Mouse (Mus musculus): ENCODE data around the gene U2af2. TPM values are rescaled to one million over a fixed set of nuclear protein-coding genes. Genes with fewer than 3 reads are reported as not detected.

Gene U2af2
- 222 and 236 TPM in 2 replicates for polyA plus RNA-seq (2014; fragmentation: Nextera tagmentation; extraction: Ambion mirVana)

DNA sequence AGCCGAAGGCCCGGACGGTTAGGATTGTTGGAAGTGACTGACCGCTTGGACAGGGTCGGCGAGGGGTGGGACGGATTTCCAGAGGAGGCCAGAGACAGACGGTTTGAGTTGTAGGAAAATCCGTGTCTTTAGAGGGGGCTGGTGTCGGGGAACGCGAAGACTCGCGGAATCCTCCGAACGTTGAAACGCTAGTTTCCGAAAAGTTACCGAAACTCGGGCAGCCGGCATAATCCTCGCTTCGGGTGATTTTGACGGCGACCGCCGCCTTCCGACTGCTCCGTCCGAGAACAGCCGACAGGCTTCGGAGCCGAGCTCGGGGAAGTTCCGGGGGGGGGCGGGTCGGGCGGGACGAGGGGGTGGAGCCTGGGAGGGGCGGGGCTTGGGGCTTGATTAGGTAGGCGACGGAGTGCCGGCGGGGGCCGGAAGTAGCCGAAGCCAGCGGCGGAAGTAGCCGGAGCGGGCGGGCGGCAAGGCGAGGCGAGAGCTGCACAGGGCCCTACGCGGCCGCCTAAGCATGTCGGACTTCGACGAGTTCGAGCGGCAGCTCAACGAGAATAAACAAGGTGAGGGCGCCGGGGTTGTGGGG, at the start of gene U2af2:
Gene U2af2, plus strand, starts transcription at position 370 of the 586 bp plus-strand sequence.
- DNase-seq (ENCODE audit: low spot score), result peak; percentile 98
- WGBS, result under 1% methylated on average over 63 of the region's 65 CpGs
- H3K36me3 ChIP-seq (ENCODE audit: control insufficient read depth, insufficient read depth, low read length), result no peaks in the 10 kb centered on the region
- H3K4me3 ChIP-seq (ENCODE audit: low read depth, low read length), result peak within 1 kb of the TSS; percentile 64
- no peaks in the 10 kb centered on the region for H3K9me3 ChIP-seq (ENCODE audit: control insufficient read depth, low read length)
- H3K27me3 ChIP-seq (ENCODE audit: control insufficient read depth, insufficient read depth, low read length), result peaks cover 13% of the 10 kb centered on the region
- peak; percentile 86 for ATAC-seq (replicated peaks; ENCODE audit: low FRiP score)
- H3K27ac ChIP-seq (ENCODE audit: low read depth, low read length), result peak within 1 kb of the TSS; percentile 98
- H3K9ac ChIP-seq (ENCODE audit: low read length), result peak within 1 kb of the TSS; percentile 86
- peak within 1 kb of the TSS; percentile 88 for H3K4me2 ChIP-seq (ENCODE audit: low read depth, low read length, severe bottlenecking)
- H3K4me1 ChIP-seq (replicated peaks; ENCODE audit: control insufficient read depth, insufficient read depth, low read length), result peaks cover 15% of the 10 kb centered on the region

- Histone ChIP-seq H3K36me3 (ENCODE audit: control insufficient read depth, insufficient read depth, low read length) (peaks cover 31% of the 10 kb centered on the region), H3K9ac (ENCODE audit: low read length) (no peak overlapping the region; the same call in 1 of the 2 replicates), H3K27ac (ENCODE audit: low read depth, low read length) (no peak overlapping the region), H3K4me3 (ENCODE audit: low read depth, low read length) (peak overlapping the region; percentile 60; the same call in 1 of the 2 replicates), H3K27me3 (ENCODE audit: control insufficient read depth, insufficient read depth, low read length) (no peaks in the 10 kb centered on the region), H3K4me1 (replicated peaks; ENCODE audit: control insufficient read depth, insufficient read depth, low read length) (peaks cover 3% of the 10 kb centered on the region), H3K9me3 (ENCODE audit: control insufficient read depth, low read length) (no peaks in the 10 kb centered on the region), H3K4me2 (ENCODE audit: low read depth, low read length, severe bottlenecking) (peak overlapping the region; percentile 54; the same call in 1 of the 2 replicates)
- 92% methylated on average over 27 of the region's 27 CpGs for WGBS
- ATAC-seq (replicated peaks; ENCODE audit: low FRiP score) (no peak), DNase-seq (ENCODE audit: low spot score) (no peak)
Measured at GRCm38 (mm10) chr7:5012681-5013513, 49.0 kb upstream of the U2af2 start.

DNA sequence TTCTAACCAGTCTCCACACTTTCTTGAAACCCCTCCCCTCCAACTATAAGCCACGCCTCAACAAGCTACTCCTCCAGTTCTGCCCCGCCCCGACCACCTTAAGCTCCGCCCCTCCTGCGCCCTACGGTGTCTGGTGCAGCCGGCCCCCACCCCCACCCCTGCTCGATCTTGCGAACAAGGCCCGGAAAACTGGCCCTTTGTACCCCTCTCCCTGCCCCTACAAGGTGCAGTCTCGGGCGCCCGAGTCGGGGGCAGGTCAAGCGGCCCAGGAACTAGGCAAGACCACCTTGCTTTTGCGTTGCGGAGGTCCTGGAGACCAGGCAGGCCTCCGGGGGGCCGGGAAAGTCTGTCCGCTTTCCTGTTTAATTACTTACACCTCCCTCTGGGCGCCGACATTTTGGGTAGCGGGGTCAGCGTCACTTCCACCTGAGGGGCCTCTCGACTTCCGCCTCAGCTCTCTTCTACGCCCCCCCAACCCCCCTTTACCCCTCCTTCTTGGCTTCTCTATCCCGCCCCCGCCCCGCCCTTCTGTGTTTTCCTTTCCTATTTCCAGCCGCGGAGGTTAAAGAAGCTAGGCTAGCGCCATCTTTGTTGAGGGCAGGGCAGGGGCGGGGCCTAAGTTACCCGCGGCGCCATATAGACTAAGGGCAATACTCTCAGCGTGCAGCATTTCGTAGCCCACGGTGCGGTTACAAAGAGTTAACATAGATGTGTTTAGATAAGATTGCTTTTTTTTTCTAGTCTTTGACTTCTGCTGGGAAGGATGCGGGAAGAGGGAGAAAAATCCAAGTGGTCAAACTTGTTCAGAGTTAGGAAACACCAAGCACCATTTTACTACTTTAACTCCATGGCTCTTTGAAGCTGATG, 47.5 kb upstream of the U2af2 start, which contains the start of the genes Zfp524 and Fiz1:
Gene Zfp524, plus strand, starts transcription at position 165 of the 867 bp plus-strand sequence.
Gene Fiz1, minus strand, starts transcription at position 447 of the 867 bp plus-strand sequence.
- H3K4me3 ChIP-seq (ENCODE audit: low read depth, low read length), result peak within 1 kb of the TSS; percentile 60
- peak within 1 kb of the TSS; percentile 63 for H3K4me2 ChIP-seq (ENCODE audit: low read depth, low read length, severe bottlenecking)
- DNase-seq (ENCODE audit: low spot score) (peak; percentile 98), ATAC-seq (replicated peaks; ENCODE audit: low FRiP score) (peak; percentile 81)
- WGBS, result under 1% methylated on average over 42 of the region's 42 CpGs
- H3K9ac ChIP-seq (ENCODE audit: low read length), result peak within 1 kb of the TSS; percentile 84
- no peaks in the 10 kb centered on the region for H3K27me3 ChIP-seq (ENCODE audit: control insufficient read depth, insufficient read depth, low read length)
- H3K4me1 ChIP-seq (replicated peaks; ENCODE audit: control insufficient read depth, insufficient read depth, low read length), result peaks cover 3% of the 10 kb centered on the region
- peaks cover 18% of the 10 kb centered on the region for H3K36me3 ChIP-seq (ENCODE audit: control insufficient read depth, insufficient read depth, low read length)
- H3K27ac ChIP-seq (ENCODE audit: low read depth, low read length), result peak within 1 kb of the TSS; percentile 99
- H3K9me3 ChIP-seq (ENCODE audit: control insufficient read depth, low read length), result no peaks in the 10 kb centered on the region

DNA sequence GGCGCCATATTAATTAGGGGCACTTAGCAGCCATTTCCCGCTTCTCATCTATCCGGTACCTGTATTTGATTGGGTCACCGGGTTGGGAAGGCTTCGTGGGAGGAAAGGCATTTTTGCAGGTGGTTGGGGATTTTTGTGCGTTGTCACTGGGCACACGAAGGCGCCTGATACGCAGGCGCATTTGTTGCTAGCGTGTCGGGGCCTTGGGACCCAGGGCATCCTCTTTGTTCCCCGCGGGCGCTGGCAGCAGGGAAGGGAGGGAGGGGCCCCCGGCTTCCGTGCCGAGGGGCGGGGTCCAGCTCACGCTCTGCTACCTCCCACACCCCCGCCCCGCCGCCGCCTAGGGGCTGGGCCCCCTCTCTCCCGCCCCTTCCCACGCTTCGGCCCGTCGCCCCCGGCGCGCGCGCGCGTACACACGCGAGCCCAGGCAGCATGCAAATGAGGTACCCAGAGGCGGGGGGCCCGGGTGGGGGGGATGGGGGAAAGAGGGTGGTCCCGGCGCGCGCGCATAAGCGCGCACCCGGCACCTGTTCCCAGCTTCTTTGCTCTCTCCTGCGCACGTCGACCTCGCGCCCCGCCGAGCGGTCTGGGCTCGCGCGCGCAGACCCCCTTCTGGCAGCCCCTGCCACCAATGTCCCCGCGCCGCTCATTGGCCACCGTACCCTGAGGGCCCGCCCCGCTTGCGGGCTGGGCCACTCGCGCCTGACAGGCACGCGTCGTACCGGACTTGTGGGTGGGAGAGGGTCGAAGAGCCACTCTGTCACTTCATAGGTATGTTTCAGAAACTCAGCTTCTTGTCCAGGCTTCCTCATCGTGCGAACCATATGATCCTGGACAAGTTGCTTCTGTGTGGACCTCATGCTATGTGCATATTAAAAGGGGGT, 46.6 kb upstream of the U2af2 start, which contains the start of gene Gm44973:
Gene Gm44973, plus strand, starts transcription at position 379 of the 884 bp plus-strand sequence.
- peak; percentile 99 for DNase-seq (ENCODE audit: low spot score)
- WGBS, result under 1% methylated on average over 57 of the region's 76 CpGs
- H3K9ac ChIP-seq (ENCODE audit: low read length), result peak within 1 kb of the TSS; percentile 84
- peak; percentile 83 for ATAC-seq (replicated peaks; ENCODE audit: low FRiP score)
- peak within 1 kb of the TSS; percentile 63 for H3K4me2 ChIP-seq (ENCODE audit: low read depth, low read length, severe bottlenecking)
- H3K4me3 ChIP-seq (ENCODE audit: low read depth, low read length), result peak within 1 kb of the TSS; percentile 60
- no peaks in the 10 kb centered on the region for H3K27me3 ChIP-seq (ENCODE audit: control insufficient read depth, insufficient read depth, low read length)
- H3K9me3 ChIP-seq (ENCODE audit: control insufficient read depth, low read length), result no peaks in the 10 kb centered on the region
- H3K36me3 ChIP-seq (ENCODE audit: control insufficient read depth, insufficient read depth, low read length), result peaks cover 18% of the 10 kb centered on the region
- H3K4me1 ChIP-seq (replicated peaks; ENCODE audit: control insufficient read depth, insufficient read depth, low read length), result peaks cover 3% of the 10 kb centered on the region
- peak within 1 kb of the TSS; percentile 99 for H3K27ac ChIP-seq (ENCODE audit: low read depth, low read length)

DNA sequence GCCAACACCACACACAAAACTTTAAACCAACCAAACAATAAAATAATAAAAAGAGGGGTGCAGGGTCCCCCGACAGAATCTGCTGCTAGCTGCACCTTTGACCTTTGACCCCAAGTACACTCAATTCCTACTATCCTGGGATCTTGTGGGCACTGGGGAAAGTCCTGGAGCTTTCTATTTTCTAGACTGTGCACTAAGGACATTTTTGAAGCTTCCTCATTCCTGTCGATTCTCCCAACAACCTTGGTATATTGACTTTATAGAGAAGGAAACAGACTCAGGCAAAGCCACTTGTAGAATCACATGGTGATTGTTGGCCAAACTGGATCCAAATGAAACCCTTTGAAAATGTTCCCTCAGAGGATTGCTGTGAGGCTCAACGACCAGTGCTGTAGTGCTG, 45.9 kb upstream of the U2af2 start:
- H3K27me3 ChIP-seq (ENCODE audit: control insufficient read depth, insufficient read depth, low read length), result no peaks in the 10 kb centered on the region
- peaks cover 4% of the 10 kb centered on the region for H3K4me1 ChIP-seq (replicated peaks; ENCODE audit: control insufficient read depth, insufficient read depth, low read length)
- H3K27ac ChIP-seq (ENCODE audit: low read depth, low read length), result peak overlapping the region; percentile 99
- 72% methylated on average over 3 of the region's 3 CpGs for WGBS
- peak overlapping the region; percentile 60 for H3K4me3 ChIP-seq (ENCODE audit: low read depth, low read length)
- H3K9me3 ChIP-seq (ENCODE audit: control insufficient read depth, low read length), result no peaks in the 10 kb centered on the region
- ATAC-seq (replicated peaks; ENCODE audit: low FRiP score) (no peak), DNase-seq (ENCODE audit: low spot score) (no peak)
- H3K9ac ChIP-seq (ENCODE audit: low read length), result peak overlapping the region; percentile 84
- peaks cover 14% of the 10 kb centered on the region for H3K36me3 ChIP-seq (ENCODE audit: control insufficient read depth, insufficient read depth, low read length)
- H3K4me2 ChIP-seq (ENCODE audit: low read depth, low read length, severe bottlenecking), result peak overlapping the region; percentile 63

GRCm38 (mm10) chr7:5016920-5017319, 45.0 kb upstream of the U2af2 start:
- Histone ChIP-seq H3K36me3 (ENCODE audit: control insufficient read depth, insufficient read depth, low read length) (peaks cover 6% of the 10 kb centered on the region; the same call in 1 of the 2 replicates), H3K9ac (ENCODE audit: low read length) (no peak overlapping the region), H3K9me3 (ENCODE audit: control insufficient read depth, low read length) (no peaks in the 10 kb centered on the region), H3K27ac (ENCODE audit: low read depth, low read length) (no peak overlapping the region), H3K4me2 (ENCODE audit: low read depth, low read length, severe bottlenecking) (no peak overlapping the region), H3K4me1 (replicated peaks; ENCODE audit: control insufficient read depth, insufficient read depth, low read length) (peaks cover 6% of the 10 kb centered on the region), H3K4me3 (ENCODE audit: low read depth, low read length) (no peak overlapping the region), H3K27me3 (ENCODE audit: control insufficient read depth, insufficient read depth, low read length) (no peaks in the 10 kb centered on the region)
- ATAC-seq (replicated peaks; ENCODE audit: low FRiP score) (no peak), DNase-seq (ENCODE audit: low spot score) (no peak)
- 94% methylated on average over 2 of the region's 2 CpGs for WGBS

DNA sequence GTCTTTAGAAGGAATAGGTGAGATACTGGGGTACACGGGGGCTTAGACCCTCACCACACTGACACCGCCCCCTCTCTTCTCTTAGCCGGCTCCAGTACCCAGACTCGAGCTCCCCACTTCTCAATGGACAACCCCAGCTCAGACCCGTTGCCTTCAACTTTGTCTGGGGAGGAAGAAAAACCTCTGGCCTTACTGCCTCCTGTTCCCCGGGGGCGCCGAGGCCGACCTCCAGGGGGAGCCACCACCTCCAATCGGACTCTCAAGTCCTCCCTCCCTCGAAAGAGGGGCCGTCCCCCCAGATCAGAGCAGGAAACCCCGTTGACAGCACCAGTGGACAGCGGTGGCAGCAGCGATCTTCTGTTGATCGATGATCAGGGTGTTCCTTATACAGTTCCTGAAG, 44.6 kb upstream of the U2af2 start:
- 91% methylated on average over 16 of the region's 16 CpGs for WGBS
- H3K4me2 ChIP-seq (ENCODE audit: low read depth, low read length, severe bottlenecking), result no peak overlapping the region
- ATAC-seq (replicated peaks; ENCODE audit: low FRiP score), result no peak

More for the DNA sequence above, 44.6 kb upstream of the U2af2 start:
- Histone ChIP-seq H3K27ac (ENCODE audit: low read depth, low read length) (no peak overlapping the region), H3K4me1 (replicated peaks; ENCODE audit: control insufficient read depth, insufficient read depth, low read length) (peaks cover 6% of the 10 kb centered on the region), H3K9me3 (ENCODE audit: control insufficient read depth, low read length) (no peaks in the 10 kb centered on the region), H3K27me3 (ENCODE audit: control insufficient read depth, insufficient read depth, low read length) (no peaks in the 10 kb centered on the region), H3K36me3 (ENCODE audit: control insufficient read depth, insufficient read depth, low read length) (peaks cover 3% of the 10 kb centered on the region; the same call in 1 of the 2 replicates), H3K9ac (ENCODE audit: low read length) (no peak overlapping the region), H3K4me3 (ENCODE audit: low read depth, low read length) (no peak overlapping the region)
- no peak for DNase-seq (ENCODE audit: low spot score)

Measured in forebrain, embryonic 11.5 days (tissue).